Mouse (Mus musculus) heart, embryonic 11.5 days (tissue): ENCODE data around the gene Dmkn. TPM values are rescaled to one million over a fixed set of nuclear protein-coding genes. Genes with fewer than 3 reads are reported as not detected.
A peak's percentile ranks its signal among the peaks of the same experiment; 100 is the strongest.
"Not testable (repeated sequence)": the region's sequence is repeated elsewhere in the genome, so short reads cannot be mapped to it uniquely, and the experiment has no call there.

Source experiments
- ATAC-seq: fragments of 200-750 bp; cut with Nextera tagmentation; replicated peaks from 2 replicates; pipeline ENCODE4 v1.8.0; 2017; ENCODE audit warnings: moderate library complexity; ENCODE audit not compliant: insufficient number of reproducible peaks, low FRiP score, low TSS enrichment
- H3K27ac ChIP-seq: fragments of 300-500 bp; sonication (generic); 2 replicates; pipeline ENCODE4 v1.5.1; 2014; ENCODE audit warnings: mild to moderate bottlenecking, low read depth, low read length
- H3K27me3 ChIP-seq: fragments of 300-500 bp; sonication (generic); 2 replicates; pipeline ENCODE4 v1.6.1; 2014; ENCODE audit warnings: mild to moderate bottlenecking, low read length, mixed read lengths; ENCODE audit not compliant: control insufficient read depth, insufficient read depth
- H3K36me3 ChIP-seq: fragments of 300-500 bp; sonication (generic); 2 replicates; pipeline ENCODE4 v1.6.1; 2014; ENCODE audit warnings: mild to moderate bottlenecking, low read length, moderate library complexity, mixed read lengths; ENCODE audit not compliant: control insufficient read depth, insufficient read depth
- H3K4me1 ChIP-seq: fragments of 300-500 bp; sonication (generic); 2 replicates; pipeline ENCODE4 v1.6.1; 2014; ENCODE audit warnings: low read length; ENCODE audit not compliant: control insufficient read depth, insufficient read depth
- H3K4me2 ChIP-seq: fragments of 300-500 bp; sonication (generic); 2 replicates; pipeline ENCODE4 v1.6.1; 2014; ENCODE audit warnings: mild to moderate bottlenecking, moderate library complexity
- H3K4me3 ChIP-seq: fragments of 300-500 bp; sonication (generic); 2 replicates; pipeline ENCODE4 v1.5.1; 2014; ENCODE audit warnings: low read depth, low read length
- H3K9ac ChIP-seq: fragments of 300-500 bp; sonication (generic); 2 replicates; pipeline ENCODE4 v1.6.1; 2014; ENCODE audit warnings: mild to moderate bottlenecking, low read depth, low read length, moderate library complexity
- H3K9me3 ChIP-seq: fragments of 300-500 bp; sonication (generic); replicated peaks from 2 replicates; pipeline ENCODE4 v1.6.1; 2016; ENCODE audit warnings: low read length; ENCODE audit not compliant: control insufficient read depth
- WGBS: fragments of 180-500 bp; shearing (Covaris S2); extraction: QIAGEN DNeasy Blood & Tissue Kit; methylation state at CpG from one replicate; pipeline ENCODE4 v1.1.7; 2014; ENCODE audit not compliant: insufficient replicate concordance; 5-methylcytosine and 5-hydroxymethylcytosine counted together
- polyA plus RNA-seq: library from polyadenylated mRNA; unstranded; fragments of >200 nt; fragmentation: Nextera tagmentation; extraction: Ambion mirVana; gene quantifications from 2 replicates; pipeline ENCODE4 v1.2.1, GENCODE M21; 2014

Gene Dmkn
- polyA plus RNA-seq, 1 experiment from 2014 or later, result 1.2 TPM

- under 1% methylated on average over 60 of the region's 60 CpGs for WGBS
Observed at GRCm38 (mm10) chr7:30729396-30730063, 34.0 kb upstream of the Dmkn start, which contains the start of gene Tmem147. Tmem147 (minus strand) TSS chr7:30729540.

GRCm38 (mm10) chr7:30730064-30730722, 33.4 kb upstream of the Dmkn start:
- Histone ChIP-seq H3K4me3 (peak overlapping the region; percentile 81), H3K4me2 (peak overlapping the region; percentile 89), H3K4me1 (peaks cover 13% of the 10 kb centered on the region), H3K27ac (peak overlapping the region; percentile 83), H3K9ac (peak overlapping the region; percentile 92), H3K36me3 (peaks cover 18% of the 10 kb centered on the region)
- not testable (repeated sequence) for ATAC-seq, H3K9me3 ChIP-seq, H3K27me3 ChIP-seq
- 29% methylated on average over 15 of the region's 22 CpGs for WGBS

More at GRCm38 (mm10) chr7:30729396-30730063, 34.0 kb upstream of the Dmkn start, which contains the start of gene Tmem147:
- Histone ChIP-seq H3K36me3 (peaks cover 15% of the 10 kb centered on the region), H3K9ac (peak within 1 kb of the TSS; percentile 92), H3K4me3 (peak within 1 kb of the TSS; percentile 81), H3K4me2 (peak within 1 kb of the TSS; percentile 89), H3K4me1 (peaks cover 13% of the 10 kb centered on the region), H3K27me3 (no peaks in the 10 kb centered on the region), H3K27ac (peak within 1 kb of the TSS; percentile 83), H3K9me3 (no peaks in the 10 kb centered on the region)
- peak; percentile 96 for ATAC-seq

GRCm38 (mm10) chr7:30736211-30736610, 27.3 kb upstream of the Dmkn start:
- Histone ChIP-seq H3K4me1 (no peaks in the 10 kb centered on the region), H3K36me3 (peaks cover 16% of the 10 kb centered on the region), H3K27me3 (no peaks in the 10 kb centered on the region), H3K4me2 (no peak overlapping the region), H3K9me3 (no peaks in the 10 kb centered on the region), H3K9ac (no peak overlapping the region), H3K27ac (no peak overlapping the region), H3K4me3 (no peak overlapping the region)
- 82% methylated on average over 3 of the region's 3 CpGs for WGBS
- ATAC-seq, result no peak

GRCm38 (mm10) chr7:30742570-30742969, 21.0 kb upstream of the Dmkn start:
- H3K9me3 ChIP-seq, ATAC-seq, H3K27me3 ChIP-seq, H3K27ac ChIP-seq, H3K36me3 ChIP-seq, H3K4me2 ChIP-seq, H3K4me3 ChIP-seq, H3K4me1 ChIP-seq, H3K9ac ChIP-seq: not testable (repeated sequence)
- 88% methylated on average over 2 of the region's 2 CpGs for WGBS

- H3K27ac ChIP-seq, H3K4me3 ChIP-seq, H3K4me1 ChIP-seq, H3K36me3 ChIP-seq, ATAC-seq, H3K9me3 ChIP-seq, H3K4me2 ChIP-seq, H3K9ac ChIP-seq, H3K27me3 ChIP-seq: not testable (repeated sequence)
- WGBS, result no CpG with 5 or more reads among the region's 4 CpGs
Observed at GRCm38 (mm10) chr7:30743617-30744016, 19.9 kb upstream of the Dmkn start, which contains the start of gene Gapdhs. Gapdhs (minus strand) TSS chr7:30743681.

- Histone ChIP-seq H3K9me3 (no peaks in the 10 kb centered on the region), H3K4me3 (no peak overlapping the region), H3K36me3 (no peaks in the 10 kb centered on the region), H3K4me2 (no peak overlapping the region), H3K4me1 (peaks cover 6% of the 10 kb centered on the region; the same call in 1 of the 2 replicates), H3K27ac (no peak overlapping the region), H3K9ac (no peak overlapping the region), H3K27me3 (no peaks in the 10 kb centered on the region)
- 35% methylated on average over 4 of the region's 4 CpGs for WGBS
- ATAC-seq, result no peak
Observed at GRCm38 (mm10) chr7:30744022-30744598, 19.4 kb upstream of the Dmkn start.

GRCm38 (mm10) chr7:30747525-30748204, 15.9 kb upstream of the Dmkn start:
- no peaks in the 10 kb centered on the region for H3K9me3 ChIP-seq
- no peaks in the 10 kb centered on the region for H3K27me3 ChIP-seq
- no peak overlapping the region for H3K4me3 ChIP-seq
- ATAC-seq, result no peak
- no peak overlapping the region for H3K27ac ChIP-seq
- peaks cover 6% of the 10 kb centered on the region; the same call in 1 of the 2 replicates for H3K4me1 ChIP-seq
- H3K4me2 ChIP-seq, result no peak overlapping the region
- WGBS, result 80% methylated on average over 7 of the region's 7 CpGs
- H3K36me3 ChIP-seq, result no peaks in the 10 kb centered on the region
- H3K9ac ChIP-seq, result no peak overlapping the region

GRCm38 (mm10) chr7:30749824-30750606, 13.5 kb upstream of the Dmkn start:
- Histone ChIP-seq H3K9ac (no peak overlapping the region), H3K27ac (no peak overlapping the region), H3K4me2 (no peak overlapping the region), H3K4me1 (no peaks in the 10 kb centered on the region), H3K9me3 (peaks cover 3% of the 10 kb centered on the region), H3K4me3 (no peak overlapping the region), H3K36me3 (peaks cover under 1% of the 10 kb centered on the region; the same call in 1 of the 2 replicates), H3K27me3 (no peaks in the 10 kb centered on the region)
- WGBS, result 72% methylated on average over 13 of the region's 13 CpGs
- no peak for ATAC-seq
